Mouse (Mus musculus) heart, embryonic 14.5 days (tissue): ENCODE measurements around the gene Tinf2. TPM values are rescaled to one million over a fixed set of nuclear protein-coding genes. Genes with fewer than 3 reads are reported as not detected.

Experiments used
- ATAC-seq: fragments of 200-750 bp; cut with Nextera tagmentation; 2 replicates; pipeline ENCODE4 v1.8.0; 2017; ENCODE audit warnings: low read depth, moderate TSS enrichment; ENCODE audit not compliant: insufficient number of reproducible peaks, insufficient read depth, low FRiP score
- H3K27ac ChIP-seq, 2 experiments: fragments of 200-500 bp in 1 of 2; fragments of 300-500 bp in 1 of 2; sonication (generic) in 1 of 2; replicated peaks in 1 of 2; 2 replicates each; pipeline ENCODE4 v1.5.1; 2012 to 2014; ENCODE audit warnings: low read depth in 2 of 2, low read length in 2 of 2, control low read depth in 1 of 2, mild to moderate bottlenecking in 1 of 2, mixed read lengths in 1 of 2; ENCODE audit not compliant: control insufficient read depth in 1 of 2, insufficient read depth in 1 of 2
- H3K27me3 ChIP-seq: fragments of 300-500 bp; sonication (generic); 2 replicates; pipeline ENCODE4 v1.6.1; 2014; ENCODE audit warnings: mild to moderate bottlenecking, low read length, control low read depth; ENCODE audit not compliant: control insufficient read depth, insufficient read depth
- H3K36me3 ChIP-seq: fragments of 300-500 bp; sonication (generic); 2 replicates; pipeline ENCODE4 v1.6.1; 2014; ENCODE audit warnings: mild to moderate bottlenecking, control low read depth, low read length, mixed read lengths; ENCODE audit not compliant: control insufficient read depth, insufficient read depth
- H3K4me1 ChIP-seq, 2 experiments: fragments of 200-500 bp in 1 of 2; fragments of 300-500 bp in 1 of 2; sonication (generic) in 1 of 2; 2 replicates each; pipeline ENCODE4 v1.6.1; 2012 to 2014; ENCODE audit warnings: low read length in 2 of 2, control low read depth in 1 of 2, mixed read lengths in 1 of 2; ENCODE audit not compliant: control insufficient read depth in 2 of 2, insufficient read depth in 2 of 2
- H3K4me2 ChIP-seq: fragments of 300-500 bp; sonication (generic); 2 replicates; pipeline ENCODE4 v1.6.1; 2014; ENCODE audit warnings: mild to moderate bottlenecking, low read length
- H3K4me3 ChIP-seq, 2 experiments: fragments of 200-500 bp in 1 of 2; fragments of 300-500 bp in 1 of 2; sonication (generic) in 1 of 2; 2 replicates each; pipeline ENCODE4 v1.5.1; 2012 to 2014; ENCODE audit warnings: low read length in 2 of 2, mild to moderate bottlenecking in 2 of 2, control low read depth in 1 of 2, low read depth in 1 of 2, moderate library complexity in 1 of 2; ENCODE audit not compliant: control insufficient read depth in 1 of 2, insufficient read depth in 1 of 2
- H3K9ac ChIP-seq: fragments of 300-500 bp; sonication (generic); 2 replicates; pipeline ENCODE4 v1.6.1; 2014; ENCODE audit warnings: mild to moderate bottlenecking, low read length
- H3K9me3 ChIP-seq: fragments of 300-500 bp; sonication (generic); 2 replicates; pipeline ENCODE4 v1.6.1; 2016; ENCODE audit warnings: low read length, control low read depth; ENCODE audit not compliant: control insufficient read depth
- WGBS: fragments of 180-500 bp; shearing (Covaris S2); extraction: QIAGEN DNeasy Blood & Tissue Kit; methylation state at CpG from one replicate; pipeline ENCODE4 v1.1.7; 2014; 5-methylcytosine and 5-hydroxymethylcytosine counted together
- polyA plus RNA-seq: library from polyadenylated mRNA; unstranded; fragments of >200 nt; fragmentation: Nextera tagmentation; extraction: Ambion mirVana; gene quantifications from 2 replicates; pipeline ENCODE4 v1.2.1, GENCODE M21; 2014

Gene Tinf2
- polyA plus RNA-seq, 1 experiment from 2014 or later: 28.7 TPM

DNA sequence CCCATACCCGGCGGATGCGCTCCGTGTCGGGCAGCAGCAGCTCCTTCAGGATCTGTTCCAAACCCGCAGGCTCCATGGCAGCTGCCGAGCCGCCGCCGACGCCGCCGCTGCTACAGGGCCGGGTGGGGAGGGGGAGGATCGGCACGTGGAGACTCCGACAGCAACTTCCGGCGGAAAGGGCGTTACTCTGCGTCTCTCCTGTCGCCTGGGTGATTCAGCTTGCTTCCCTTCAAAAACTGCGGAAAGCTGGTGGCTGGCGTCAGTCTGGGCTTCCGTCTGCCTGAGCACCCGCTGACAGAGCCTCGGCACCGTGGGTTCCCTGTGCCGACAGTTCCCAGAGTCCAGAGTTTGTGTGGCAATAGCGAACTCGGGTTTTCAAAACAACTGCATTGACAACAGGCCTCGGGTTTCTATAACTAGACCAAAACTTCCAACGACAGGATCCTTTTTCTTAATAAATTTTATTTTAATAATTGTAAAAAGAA, 46.1 kb downstream of the Tinf2 start, which contains the start of gene Ipo4:
Gene Ipo4, minus strand, starts transcription at position 435 of the 485 bp plus-strand sequence.
- peak within 1 kb of the TSS; percentile 75 for H3K4me3 ChIP-seq
- peak within 1 kb of the TSS; percentile 47 to 71 for H3K27ac ChIP-seq
- H3K36me3 ChIP-seq: peaks cover 85% of the 10 kb centered on the region
- peak within 1 kb of the TSS; percentile 97 for H3K4me2 ChIP-seq
- H3K9me3 ChIP-seq: no peaks in the 10 kb centered on the region
- peak within 1 kb of the TSS; percentile 88 for H3K9ac ChIP-seq
- no peaks in the 10 kb centered on the region for H3K27me3 ChIP-seq
- peak; percentile 61 for ATAC-seq
- H3K4me1 ChIP-seq: peaks cover 0 to 8% of the 10 kb centered on the region in 2 experiments; a peak in 2 of 4 replicates
- WGBS: 2% methylated on average over 23 of the region's 33 CpGs

DNA sequence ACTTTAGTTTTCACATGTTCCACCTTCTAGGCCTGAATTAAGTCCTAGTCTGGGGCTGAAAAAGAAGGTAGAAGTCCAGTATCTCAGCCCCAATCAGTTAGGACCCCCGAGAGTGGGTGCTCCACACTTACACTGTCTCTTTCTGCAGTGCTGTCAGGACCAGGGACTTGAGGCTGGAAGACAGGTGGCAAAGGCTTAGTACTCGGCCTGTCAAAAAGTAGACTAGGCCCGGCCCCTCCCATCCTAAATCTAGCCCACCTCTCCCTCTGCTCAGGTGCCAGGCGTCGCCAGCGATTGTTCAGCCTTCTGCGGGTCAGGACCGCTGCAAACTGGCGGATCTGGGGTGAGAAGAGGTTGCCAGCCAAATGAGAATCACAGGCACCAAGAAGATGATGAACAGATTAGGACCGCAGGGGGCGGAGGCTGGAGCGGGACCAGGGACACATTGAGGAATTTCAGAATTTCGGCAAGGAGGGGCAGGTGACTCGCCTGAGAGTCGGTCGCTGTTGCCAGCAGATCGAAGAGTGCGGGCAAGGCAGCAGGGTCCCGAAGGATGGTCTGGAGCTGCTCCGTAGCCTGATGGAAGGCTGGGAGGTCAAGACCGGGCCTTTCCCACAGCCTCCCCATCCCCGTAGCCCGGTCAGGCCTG, 46.6 kb downstream of the Tinf2 start:
- H3K4me3 ChIP-seq: peak overlapping the region; percentile 75
- peak overlapping the region; percentile 88 for H3K9ac ChIP-seq
- WGBS: 3% methylated on average over 23 of the region's 23 CpGs
- H3K4me2 ChIP-seq: peak overlapping the region; percentile 97
- H3K9me3 ChIP-seq: no peaks in the 10 kb centered on the region
- no peaks in the 10 kb centered on the region for H3K27me3 ChIP-seq
- 0 out of 2 replicates have a peak, but pooled peaks have one; percentile 2 for ATAC-seq
- H3K27ac ChIP-seq: peak overlapping the region; percentile 47 to 71
- H3K36me3 ChIP-seq: peaks cover 85% of the 10 kb centered on the region
- peaks cover 0 to 8% of the 10 kb centered on the region in 2 experiments; a peak in 2 of 4 replicates for H3K4me1 ChIP-seq

DNA sequence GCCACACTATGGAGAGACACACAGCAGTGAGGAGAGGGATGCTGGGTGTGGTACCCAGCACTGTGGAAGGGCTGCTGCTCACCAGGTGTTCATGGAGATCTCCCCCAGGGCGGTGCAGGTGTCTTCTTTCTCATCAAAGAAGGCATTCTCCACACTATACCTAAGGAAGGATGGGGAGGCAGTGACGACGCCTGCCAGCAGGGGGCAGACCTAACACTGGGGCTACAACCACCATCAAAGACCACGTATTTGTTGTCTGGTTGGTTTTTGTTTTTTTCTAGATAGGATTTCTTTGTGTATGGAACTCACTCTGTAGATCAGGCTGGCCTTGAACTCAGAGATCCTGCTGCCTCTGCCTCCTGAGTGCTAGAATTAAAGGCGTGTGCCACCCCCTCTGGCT, 52.3 kb downstream of the Tinf2 start:
- no peaks in the 10 kb centered on the region for H3K9me3 ChIP-seq
- peaks cover 4 to 6% of the 10 kb centered on the region in 2 experiments; a peak in 2 of 4 replicates for H3K4me1 ChIP-seq
- H3K4me3 ChIP-seq: no peak overlapping the region
- 53% methylated on average over 5 of the region's 5 CpGs for WGBS
- no peak overlapping the region for H3K27ac ChIP-seq
- no peak overlapping the region for H3K4me2 ChIP-seq
- peaks cover 100% of the 10 kb centered on the region for H3K36me3 ChIP-seq
- no peak for ATAC-seq
- no peaks in the 10 kb centered on the region for H3K27me3 ChIP-seq
- no peak overlapping the region for H3K9ac ChIP-seq

- H3K9ac ChIP-seq: no peak overlapping the region
- WGBS: 85% methylated on average over 27 of the region's 27 CpGs
- no peak for ATAC-seq
- H3K27me3 ChIP-seq: no peaks in the 10 kb centered on the region
- no peak overlapping the region for H3K4me3 ChIP-seq
- H3K9me3 ChIP-seq: no peaks in the 10 kb centered on the region
- no peak overlapping the region for H3K4me2 ChIP-seq
- no peak overlapping the region for H3K27ac ChIP-seq
- peaks cover 4 to 6% of the 10 kb centered on the region in 2 experiments; a peak in 2 of 4 replicates for H3K4me1 ChIP-seq
- peaks cover 98% of the 10 kb centered on the region for H3K36me3 ChIP-seq
Measured at GRCm38 (mm10) chr14:55628077-55628827, 53.4 kb downstream of the Tinf2 start.

Other genes with a start within 250 kb of the Tinf2 start
- 43.4 and 54.1 TPM in 2 replicates for gene Dhrs4, start 203.1 kb downstream of the Tinf2 start, polyA plus RNA-seq
- gene Carmil3, start 191.2 kb downstream of the Tinf2 start, polyA plus RNA-seq: 1.6 and 2.9 TPM in 2 replicates
- 0.12 and 0.36 TPM in 2 replicates for gene Cpne6, start 171.4 kb downstream of the Tinf2 start, polyA plus RNA-seq
- gene Nrl, start 156.8 kb downstream of the Tinf2 start, polyA plus RNA-seq: not detected in 2 replicates
- 35.1 TPM in 2 replicates for gene Pck2, start 141.6 kb downstream of the Tinf2 start, polyA plus RNA-seq
- gene Dcaf11, start 121.8 kb downstream of the Tinf2 start, polyA plus RNA-seq: 68.1 and 74.1 TPM in 2 replicates
- not detected in 2 replicates for gene A730061H03Rik, start 121.4 kb downstream of the Tinf2 start, polyA plus RNA-seq
- gene Fitm1, start 106.2 kb downstream of the Tinf2 start, polyA plus RNA-seq: 97.6 and 102 TPM in 2 replicates
- 224 and 250 TPM in 2 replicates for gene Psme1, start 103.7 kb downstream of the Tinf2 start, polyA plus RNA-seq
- gene Emc9, start 96.5 kb downstream of the Tinf2 start, polyA plus RNA-seq: 22.6 and 22.7 TPM in 2 replicates
- 225 and 229 TPM in 2 replicates for gene Psme2, start 90.7 kb downstream of the Tinf2 start, polyA plus RNA-seq
- gene Rnf31, start 90.1 kb downstream of the Tinf2 start, polyA plus RNA-seq: 12.7 and 13.1 TPM in 2 replicates
- gene Irf9, start 78.2 kb downstream of the Tinf2 start, polyA plus RNA-seq: 9.8 and 10.1 TPM in 2 replicates
- gene Rec8, start 63.8 kb downstream of the Tinf2 start, polyA plus RNA-seq: 7.1 and 10.2 TPM in 2 replicates
- 65.7 and 68.4 TPM in 2 replicates for gene Ipo4, start 45.9 kb downstream of the Tinf2 start, polyA plus RNA-seq
- 1.8 and 2.5 TPM in 2 replicates for gene Gm49378, start 43.9 kb downstream of the Tinf2 start, polyA plus RNA-seq
- 86.6 and 90.0 TPM in 2 replicates for gene Tm9sf1, start 38.0 kb downstream of the Tinf2 start, polyA plus RNA-seq
- gene Tssk4, start 31.6 kb downstream of the Tinf2 start, polyA plus RNA-seq: 0.35 and 0.46 TPM in 2 replicates
- 99.2 and 100 TPM in 2 replicates for gene Mdp1, start 21.3 kb downstream of the Tinf2 start, polyA plus RNA-seq
- 40.6 and 40.9 TPM in 2 replicates for gene Gmpr2, start 9.9 kb downstream of the Tinf2 start, polyA plus RNA-seq
- 511 and 563 TPM in 2 replicates for gene Nedd8, start 9.7 kb downstream of the Tinf2 start, polyA plus RNA-seq
- 0.13 and 0.14 TPM in 2 replicates for gene Tgm1, start 32.1 kb upstream of the Tinf2 start, polyA plus RNA-seq
- gene Rabggta, start 40.4 kb upstream of the Tinf2 start, polyA plus RNA-seq: 20.1 and 20.5 TPM in 2 replicates
- gene Dhrs1, start 63.9 kb upstream of the Tinf2 start, polyA plus RNA-seq: 59.8 and 70.6 TPM in 2 replicates
- gene Nop9, start 63.9 kb upstream of the Tinf2 start, polyA plus RNA-seq: 21.3 and 25.2 TPM in 2 replicates
- gene Cideb, start 76.6 kb upstream of the Tinf2 start, polyA plus RNA-seq: 1.5 and 1.6 TPM in 2 replicates
- gene Ltb4r2, start 79.6 kb upstream of the Tinf2 start, polyA plus RNA-seq: 0.24 and 0.27 TPM in 2 replicates
- 0.28 and 0.62 TPM in 2 replicates for gene Ltb4r1, start 84.1 kb upstream of the Tinf2 start, polyA plus RNA-seq
- gene Adcy4, start 102.3 kb upstream of the Tinf2 start, polyA plus RNA-seq: 14.8 and 17.7 TPM in 2 replicates
- gene Ripk3, start 107.0 kb upstream of the Tinf2 start, polyA plus RNA-seq: 13.6 and 16.1 TPM in 2 replicates
- 7.6 and 11.0 TPM in 2 replicates for gene Nfatc4, start 141.3 kb upstream of the Tinf2 start, polyA plus RNA-seq
- gene Nynrin, start 172.2 kb upstream of the Tinf2 start, polyA plus RNA-seq: 11.0 and 12.4 TPM in 2 replicates
- gene Cbln3, start 202.6 kb upstream of the Tinf2 start, polyA plus RNA-seq: 0.24 and 0.61 TPM in 2 replicates
- 5.7 and 6.1 TPM in 2 replicates for gene Khnyn, start 203.1 kb upstream of the Tinf2 start, polyA plus RNA-seq
- gene Sdr39u1, start 218.5 kb upstream of the Tinf2 start, polyA plus RNA-seq: 51.6 and 52.1 TPM in 2 replicates